Mouse (Mus musculus): ENCODE results near the gene Cd24a.

DNA sequence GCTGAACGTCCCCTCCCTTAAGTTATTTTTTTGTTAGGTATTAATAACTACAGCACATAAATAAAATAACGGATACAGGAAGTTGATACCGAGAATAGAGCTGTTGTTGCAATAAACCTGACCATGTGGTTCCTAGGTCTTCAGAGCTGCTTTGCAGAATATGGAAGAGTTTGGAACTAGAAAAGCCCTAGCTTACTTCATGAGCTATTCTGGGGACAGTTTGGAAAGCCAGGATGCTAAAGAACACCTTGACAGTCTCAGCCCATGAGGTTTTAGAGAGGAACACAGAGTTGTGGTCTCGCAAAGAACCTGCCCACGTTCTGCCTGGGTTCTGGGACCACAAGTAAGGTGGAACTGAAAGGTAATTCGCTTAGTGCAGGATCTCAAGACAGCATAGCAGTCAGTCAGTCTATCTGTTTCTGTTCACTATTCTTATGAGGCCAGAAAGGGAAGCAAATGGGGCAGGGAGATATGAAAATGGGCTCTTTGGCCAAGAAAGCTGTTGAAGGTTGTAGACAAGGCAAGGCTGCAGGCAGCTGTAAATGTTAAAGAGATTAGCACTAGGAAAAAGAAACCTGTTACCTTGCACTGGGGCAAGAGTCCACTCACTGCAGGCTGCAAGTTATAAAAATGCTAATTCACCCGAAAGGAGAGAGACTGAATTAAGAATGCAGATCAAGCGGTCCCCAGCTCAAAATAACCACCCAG is 10.5 kb downstream of the Cd24a start:
- TF ChIP-seq CTCF (IDR thresholded peaks at IDR 0.05; ENCODE audit: low read depth) (no peak), EP300 (IDR thresholded peaks at IDR 0.05; ENCODE audit: low read depth) (peak; percentile 72)
